Mouse (Mus musculus) kidney, embryonic 14.5 days (tissue): ENCODE measurements at regions not wholly inside any gene's neighbourhood (a gene's known extent, or its start where the extent isn't known, plus 50 kb on each side); places are given as distances from the start of the nearest gene placed in this dataset.

Source experiments
- ATAC-seq: fragments of 200-750 bp; cut with Nextera tagmentation; 2 replicates; pipeline ENCODE4 v1.8.0; 2017; ENCODE audit warnings: moderate number of reproducible peaks, mild to moderate bottlenecking, moderate TSS enrichment, moderate library complexity; ENCODE audit not compliant: low FRiP score, low TSS enrichment
- H3K27ac ChIP-seq: fragments of 300-500 bp; sonication (generic); 2 replicates; pipeline ENCODE4 v1.5.1; 2014; ENCODE audit warnings: low read depth, mild to moderate bottlenecking, low read length, moderate library complexity, mixed read lengths
- H3K27me3 ChIP-seq: fragments of 300-500 bp; sonication (generic); 2 replicates; pipeline ENCODE4 v1.6.1; 2014; ENCODE audit warnings: mild to moderate bottlenecking, low read length; ENCODE audit not compliant: control insufficient read depth, insufficient read depth
- H3K36me3 ChIP-seq: fragments of 300-500 bp; sonication (generic); 2 replicates; pipeline ENCODE4 v1.6.1; 2014; ENCODE audit warnings: low read length, mixed read lengths; ENCODE audit not compliant: control insufficient read depth, insufficient read depth
- H3K4me1 ChIP-seq: fragments of 300-500 bp; sonication (generic); 2 replicates; pipeline ENCODE4 v1.6.1; 2014; ENCODE audit warnings: low read length, mixed read lengths; ENCODE audit not compliant: control insufficient read depth, insufficient read depth
- H3K4me2 ChIP-seq: fragments of 300-500 bp; sonication (generic); replicated peaks from 2 replicates; pipeline ENCODE4 v1.6.1; 2014; ENCODE audit warnings: low read depth, mild to moderate bottlenecking, low read length
- H3K4me3 ChIP-seq: fragments of 300-500 bp; sonication (generic); 2 replicates; pipeline ENCODE4 v1.5.1; 2014; ENCODE audit warnings: mild to moderate bottlenecking, low read length
- H3K9ac ChIP-seq: fragments of 300-500 bp; sonication (generic); 2 replicates; pipeline ENCODE4 v1.6.1; 2014; ENCODE audit warnings: low read depth, mild to moderate bottlenecking, low read length, moderate library complexity
- H3K9me3 ChIP-seq: fragments of 300-500 bp; sonication (generic); 2 replicates; pipeline ENCODE4 v1.6.1; 2016; ENCODE audit warnings: low read length; ENCODE audit not compliant: control insufficient read depth
- WGBS: fragments of 180-500 bp; shearing (Covaris S2); extraction: QIAGEN DNeasy Blood & Tissue Kit; methylation state at CpG from one replicate; pipeline ENCODE4 v1.1.7; 2014; 5-methylcytosine and 5-hydroxymethylcytosine counted together

GRCm38 (mm10) chr3:20819586-20819985 is 452.6 kb upstream of the Agtr1b start:
- WGBS = 24% methylated on average over 1 of the region's 1 CpGs
- Histone ChIP-seq H3K27me3 (no peaks in the 10 kb centered on the region), H3K9ac (no peak overlapping the region), H3K27ac (no peak overlapping the region), H3K9me3 (no peaks in the 10 kb centered on the region), H3K36me3 (no peaks in the 10 kb centered on the region), H3K4me1 (no peaks in the 10 kb centered on the region), H3K4me2 (no peak overlapping the region), H3K4me3 (no peak overlapping the region)
- ATAC-seq = no peak

DNA sequence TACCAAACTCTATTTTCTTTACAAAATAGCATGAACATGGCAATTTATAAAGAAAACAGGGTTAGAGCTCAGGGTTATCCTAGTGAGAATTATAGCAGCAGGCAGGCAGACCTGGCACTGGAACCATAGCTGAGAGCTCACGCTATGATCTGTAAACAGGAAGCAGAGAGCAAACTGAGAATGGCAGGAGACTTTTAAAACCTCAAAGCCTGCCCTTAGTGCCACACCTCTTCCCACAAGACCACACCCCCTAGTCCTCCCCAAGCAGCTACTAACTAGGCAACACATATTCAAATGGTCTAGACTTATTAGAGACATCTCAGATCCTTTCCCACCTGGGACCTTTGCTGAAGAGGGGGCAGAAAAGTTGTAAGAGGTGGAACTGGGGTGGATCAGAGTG is 449.6 kb upstream of the Agtr1b start:
- H3K4me3 ChIP-seq = no peak overlapping the region
- ATAC-seq = no peak
- H3K36me3 ChIP-seq = no peaks in the 10 kb centered on the region
- no peak overlapping the region for H3K27ac ChIP-seq
- H3K4me1 ChIP-seq = no peaks in the 10 kb centered on the region
- no peak overlapping the region for H3K9ac ChIP-seq
- H3K4me2 ChIP-seq = no peak overlapping the region
- 35% methylated on average over 1 of the region's 1 CpGs for WGBS
- H3K9me3 ChIP-seq = no peaks in the 10 kb centered on the region
- no peaks in the 10 kb centered on the region for H3K27me3 ChIP-seq

- 71% methylated on average over 1 of the region's 1 CpGs for WGBS
- Histone ChIP-seq H3K36me3 (no peaks in the 10 kb centered on the region), H3K4me2 (no peak overlapping the region), H3K27me3 (no peaks in the 10 kb centered on the region), H3K9me3 (no peaks in the 10 kb centered on the region), H3K4me1 (no peaks in the 10 kb centered on the region), H3K27ac (no peak overlapping the region), H3K4me3 (no peak overlapping the region), H3K9ac (no peak overlapping the region)
- no peak for ATAC-seq
Observed at GRCm38 (mm10) chr3:20794256-20794655, 427.3 kb upstream of the Agtr1b start.

DNA sequence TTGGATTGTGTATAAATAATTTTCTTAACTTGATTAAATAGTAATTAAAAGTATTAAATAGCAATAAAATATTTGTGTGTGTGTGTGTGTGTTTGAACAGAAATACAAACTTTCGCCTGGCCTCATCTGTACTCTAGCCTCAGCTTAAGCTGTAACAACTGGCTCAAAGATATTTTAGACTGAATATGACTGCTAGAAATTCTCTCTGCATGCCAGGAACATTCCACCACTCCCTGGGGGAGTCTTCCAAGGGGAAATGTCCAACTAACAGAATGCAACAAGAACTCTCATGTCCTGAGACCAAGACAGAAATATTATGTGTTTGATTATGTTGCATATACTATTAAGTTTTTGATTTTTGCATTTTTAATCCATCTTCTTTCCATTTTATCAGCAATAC is 425.5 kb upstream of the Agtr1b start:
- WGBS = 89% methylated on average over 1 of the region's 1 CpGs
- H3K4me3 ChIP-seq = no peak overlapping the region
- ATAC-seq = no peak
- no peak overlapping the region for H3K27ac ChIP-seq
- no peaks in the 10 kb centered on the region for H3K36me3 ChIP-seq
- H3K27me3 ChIP-seq = no peaks in the 10 kb centered on the region
- H3K4me2 ChIP-seq = no peak overlapping the region
- H3K9ac ChIP-seq = no peak overlapping the region
- H3K9me3 ChIP-seq = no peaks in the 10 kb centered on the region
- H3K4me1 ChIP-seq = no peaks in the 10 kb centered on the region

DNA sequence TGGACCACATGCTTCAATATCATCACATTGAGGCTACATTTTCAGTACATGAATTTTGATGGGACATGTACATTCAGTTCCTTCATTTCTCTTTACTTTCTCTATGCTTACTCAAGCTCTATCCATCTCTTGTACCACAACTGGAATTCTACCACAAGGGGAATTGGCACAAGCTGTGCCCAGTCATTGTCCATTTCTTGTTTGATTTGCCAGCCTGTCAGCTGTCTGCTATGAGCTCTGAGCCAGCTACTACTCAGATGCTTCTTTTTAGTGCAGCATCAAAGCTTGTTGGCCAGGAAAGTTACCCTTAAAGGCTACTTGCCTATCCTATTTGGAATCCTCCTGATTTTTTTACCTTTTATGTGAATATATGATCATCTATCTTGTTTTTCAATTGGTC is 410.9 kb upstream of the Agtr1b start:
- no peaks in the 10 kb centered on the region for H3K9me3 ChIP-seq
- no peak overlapping the region for H3K4me2 ChIP-seq
- no peaks in the 10 kb centered on the region for H3K36me3 ChIP-seq
- no peak for ATAC-seq
- H3K9ac ChIP-seq = no peak overlapping the region
- H3K27ac ChIP-seq = no peak overlapping the region
- H3K4me3 ChIP-seq = no peak overlapping the region
- no peaks in the 10 kb centered on the region for H3K4me1 ChIP-seq
- H3K27me3 ChIP-seq = no peaks in the 10 kb centered on the region

- no peak overlapping the region for H3K4me2 ChIP-seq
- 87% methylated on average over 2 of the region's 2 CpGs for WGBS
- H3K27ac ChIP-seq = no peak overlapping the region
- H3K9me3 ChIP-seq = no peaks in the 10 kb centered on the region
- H3K9ac ChIP-seq = no peak overlapping the region
- ATAC-seq = no peak
- H3K27me3 ChIP-seq = no peaks in the 10 kb centered on the region
- H3K36me3 ChIP-seq = no peaks in the 10 kb centered on the region
- H3K4me3 ChIP-seq = no peak overlapping the region
- no peaks in the 10 kb centered on the region for H3K4me1 ChIP-seq
Observed at GRCm38 (mm10) chr3:20776964-20777304, 410.0 kb upstream of the Agtr1b start.

DNA sequence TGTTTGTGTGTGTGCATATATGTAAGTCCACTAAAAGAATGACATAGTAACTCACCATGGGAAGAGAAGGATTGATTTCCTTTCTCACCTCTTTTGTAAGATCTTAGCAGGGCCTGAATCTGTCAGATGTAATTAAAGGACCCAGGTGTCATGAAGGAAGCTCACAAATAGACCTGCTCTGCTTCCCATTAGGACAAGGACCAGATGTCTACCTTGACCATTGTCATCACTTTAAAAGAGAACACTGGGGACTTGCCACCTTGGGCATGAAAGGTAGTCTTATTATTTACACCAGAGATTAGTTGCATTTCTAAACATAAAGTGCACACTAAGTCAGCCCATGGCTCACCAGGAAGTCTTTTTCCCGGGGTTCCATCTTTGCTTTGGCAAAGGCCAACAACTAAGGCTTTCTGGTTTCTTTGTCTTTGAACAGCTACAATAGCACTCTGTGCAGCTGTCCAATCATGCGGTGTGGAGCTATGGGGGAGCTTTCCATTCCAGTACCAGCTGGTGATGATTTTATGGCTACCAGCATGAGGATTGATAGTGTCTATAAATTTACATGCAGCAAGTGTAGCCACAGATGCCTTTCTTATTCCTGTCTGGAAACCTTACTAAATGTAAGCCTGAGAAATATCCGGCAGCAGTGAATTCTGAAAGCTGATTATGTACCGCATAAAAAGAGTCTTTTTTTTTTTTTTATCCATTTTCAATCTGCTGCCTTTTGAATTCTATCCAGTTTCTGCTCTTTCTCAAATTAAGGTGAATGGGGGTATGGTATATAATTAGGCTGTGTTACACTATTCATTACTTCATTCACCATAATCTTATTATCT is 409.4 kb upstream of the Agtr1b start:
- ATAC-seq = peak; percentile 16; the same call in 1 of the 2 replicates
- no peak overlapping the region for H3K4me3 ChIP-seq
- no peak overlapping the region for H3K27ac ChIP-seq
- no peak overlapping the region for H3K4me2 ChIP-seq
- WGBS = 54% methylated on average over 4 of the region's 4 CpGs
- H3K9me3 ChIP-seq = no peaks in the 10 kb centered on the region
- H3K27me3 ChIP-seq = no peaks in the 10 kb centered on the region
- H3K9ac ChIP-seq = no peak overlapping the region
- H3K36me3 ChIP-seq = no peaks in the 10 kb centered on the region
- no peaks in the 10 kb centered on the region for H3K4me1 ChIP-seq

DNA sequence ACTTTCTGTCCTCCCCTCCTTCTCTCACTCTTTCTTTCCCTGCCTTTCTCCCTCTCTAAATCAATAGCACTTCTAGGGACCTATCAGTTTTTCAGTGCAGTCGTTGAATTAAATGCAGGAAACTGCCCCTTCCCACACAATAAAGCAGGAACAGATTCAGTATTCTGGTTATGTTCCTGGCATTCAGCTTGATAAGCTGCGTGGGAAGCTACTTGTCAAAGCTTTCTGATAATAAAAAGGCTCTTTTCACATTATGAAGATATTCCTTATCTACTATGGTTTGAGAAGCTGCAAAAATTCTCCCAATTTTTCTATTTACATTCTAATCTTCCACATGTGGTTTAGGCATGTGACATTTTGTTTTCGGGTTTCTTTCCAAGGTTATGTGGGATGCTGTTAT is 367.3 kb upstream of the Agtr1b start:
- ATAC-seq = no peak
- 68% methylated on average over 3 of the region's 3 CpGs for WGBS
- H3K4me1 ChIP-seq = no peaks in the 10 kb centered on the region
- H3K9ac ChIP-seq = no peak overlapping the region
- H3K27ac ChIP-seq = no peak overlapping the region
- H3K4me3 ChIP-seq = no peak overlapping the region
- no peaks in the 10 kb centered on the region for H3K9me3 ChIP-seq
- H3K36me3 ChIP-seq = no peaks in the 10 kb centered on the region
- no peak overlapping the region for H3K4me2 ChIP-seq
- H3K27me3 ChIP-seq = no peaks in the 10 kb centered on the region

DNA sequence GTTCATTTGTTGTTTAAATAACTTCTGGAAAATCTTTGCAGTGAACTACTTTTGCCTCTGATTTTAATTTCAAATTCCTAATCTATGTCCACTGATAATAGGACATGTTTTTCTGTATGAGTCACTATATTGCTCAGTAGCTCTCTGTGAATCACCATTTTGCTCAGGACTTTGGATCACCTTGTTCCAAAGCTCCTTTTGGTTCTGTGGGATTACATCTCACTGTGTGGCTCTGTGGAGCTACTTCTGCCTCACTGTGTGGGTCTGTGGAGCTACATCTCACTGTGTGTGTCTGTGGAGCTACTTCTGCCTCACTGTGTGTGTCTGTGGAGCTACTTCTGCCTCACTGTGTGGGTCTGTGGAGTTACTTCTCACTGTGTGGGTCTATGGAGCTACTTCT is 365.0 kb upstream of the Agtr1b start:
- no peaks in the 10 kb centered on the region for H3K9me3 ChIP-seq
- H3K9ac ChIP-seq = no peak overlapping the region
- H3K27me3 ChIP-seq = no peaks in the 10 kb centered on the region
- ATAC-seq = no peak
- H3K4me2 ChIP-seq = no peak overlapping the region
- no peak overlapping the region for H3K27ac ChIP-seq
- no peaks in the 10 kb centered on the region for H3K4me1 ChIP-seq
- H3K36me3 ChIP-seq = no peaks in the 10 kb centered on the region
- no peak overlapping the region for H3K4me3 ChIP-seq
